Mouse (Mus musculus) heart, embryonic 13.5 days (tissue): ENCODE measurements around the gene St8sia2. TPM values are rescaled to one million over a fixed set of nuclear protein-coding genes. Genes with fewer than 3 reads are reported as not detected.

Source experiments
- ATAC-seq: fragments of 200-750 bp; cut with Nextera tagmentation; 2 replicates; pipeline ENCODE4 v1.8.0; 2017; ENCODE audit warnings: moderate TSS enrichment; ENCODE audit not compliant: insufficient number of reproducible peaks, low FRiP score, low TSS enrichment; ENCODE audit errors: extremely low read depth
- H3K27ac ChIP-seq: fragments of 300-500 bp; sonication (generic); replicated peaks from 2 replicates; pipeline ENCODE4 v1.5.1; 2015; ENCODE audit warnings: moderate library complexity, mild to moderate bottlenecking, inconsistent platforms
- H3K27me3 ChIP-seq: fragments of 300-500 bp; sonication (generic); replicated peaks from 2 replicates; pipeline ENCODE4 v1.6.1; 2015; ENCODE audit warnings: mild to moderate bottlenecking, inconsistent platforms
- H3K36me3 ChIP-seq: fragments of 300-500 bp; sonication (generic); 2 replicates; pipeline ENCODE4 v1.6.1; 2015; ENCODE audit warnings: mild to moderate bottlenecking, inconsistent platforms
- H3K4me1 ChIP-seq: fragments of 300-500 bp; sonication (generic); 2 replicates; pipeline ENCODE4 v1.6.1; 2015; ENCODE audit warnings: inconsistent platforms
- H3K4me2 ChIP-seq: fragments of 300-500 bp; sonication (generic); 2 replicates; pipeline ENCODE4 v1.6.1; 2015; ENCODE audit warnings: inconsistent platforms, mild to moderate bottlenecking, moderate library complexity
- H3K4me3 ChIP-seq: fragments of 300-500 bp; sonication (generic); 2 replicates; pipeline ENCODE4 v1.5.1; 2015; ENCODE audit warnings: moderate library complexity, mild to moderate bottlenecking, inconsistent platforms
- H3K9ac ChIP-seq: fragments of 300-500 bp; sonication (generic); 2 replicates; pipeline ENCODE4 v1.6.1; 2015; ENCODE audit warnings: inconsistent platforms, mild to moderate bottlenecking, moderate library complexity
- H3K9me3 ChIP-seq: fragments of 300-500 bp; sonication (generic); 2 replicates; pipeline ENCODE4 v1.6.1; 2016; ENCODE audit warnings: inconsistent platforms
- WGBS: fragments of 180-500 bp; shearing (Covaris S2); methylation state at CpG from one replicate; pipeline ENCODE4 v1.1.7; 2015; ENCODE audit warnings: mixed read lengths; 5-methylcytosine and 5-hydroxymethylcytosine counted together
- polyA plus RNA-seq: library from polyadenylated mRNA; unstranded; fragments of >200 nt; fragmentation: Nextera tagmentation; extraction: Ambion mirVana; gene quantifications from 2 replicates; pipeline ENCODE4 v1.2.1, GENCODE M21; 2015

The St8sia2 gene
- polyA plus RNA-seq = 2.8 and 3.0 TPM in 2 replicates

- Histone ChIP-seq H3K4me2 (peak within 1 kb of the TSS; percentile 99), H3K36me3 (no peaks in the 10 kb centered on the region), H3K27ac (peak within 1 kb of the TSS; percentile 56; the same call in 1 of the 2 replicates), H3K4me1 (peaks cover 14% of the 10 kb centered on the region), H3K9ac (peak within 1 kb of the TSS; percentile 83), H3K27me3 (peaks cover 70% of the 10 kb centered on the region), H3K9me3 (no peaks in the 10 kb centered on the region), H3K4me3 (peak within 1 kb of the TSS; percentile 73)
- WGBS = under 1% methylated on average over 33 of the region's 42 CpGs
- peak; percentile 59; the same call in 1 of the 2 replicates for ATAC-seq
Observed at GRCm38 (mm10) chr7:74013601-74014175, at the start of gene St8sia2. Gene St8sia2 (minus strand): TSS chr7:74013690.

GRCm38 (mm10) chr7:74061076-74061475 is 47.6 kb upstream of the St8sia2 start:
- no peak overlapping the region for H3K27ac ChIP-seq
- H3K4me2 ChIP-seq = no peak overlapping the region
- 0 out of 2 replicates have a peak, but pooled peaks cover 2% of the 10 kb centered on the region for H3K4me1 ChIP-seq
- ATAC-seq = no peak
- WGBS = 72% methylated on average over 6 of the region's 6 CpGs
- H3K9me3 ChIP-seq = no peaks in the 10 kb centered on the region
- H3K4me3 ChIP-seq = no peak overlapping the region
- H3K27me3 ChIP-seq = no peaks in the 10 kb centered on the region
- no peaks in the 10 kb centered on the region for H3K36me3 ChIP-seq
- H3K9ac ChIP-seq = no peak overlapping the region

GRCm38 (mm10) chr7:74060306-74060946 is 46.9 kb upstream of the St8sia2 start:
- no peak for ATAC-seq
- no peaks in the 10 kb centered on the region for H3K27me3 ChIP-seq
- no peak overlapping the region for H3K4me3 ChIP-seq
- H3K36me3 ChIP-seq = no peaks in the 10 kb centered on the region
- 73% methylated on average over 3 of the region's 3 CpGs for WGBS
- H3K27ac ChIP-seq = no peak overlapping the region
- H3K4me1 ChIP-seq = 0 out of 2 replicates have a peak, but pooled peaks cover 2% of the 10 kb centered on the region
- no peaks in the 10 kb centered on the region for H3K9me3 ChIP-seq
- no peak overlapping the region for H3K9ac ChIP-seq
- H3K4me2 ChIP-seq = no peak overlapping the region

- H3K9me3 ChIP-seq = no peaks in the 10 kb centered on the region
- no peaks in the 10 kb centered on the region for H3K36me3 ChIP-seq
Observed at GRCm38 (mm10) chr7:74059684-74060083, 46.2 kb upstream of the St8sia2 start.

GRCm38 (mm10) chr7:74055753-74056152 is 42.3 kb upstream of the St8sia2 start:
- no peak overlapping the region for H3K27ac ChIP-seq
- H3K4me2 ChIP-seq = no peak overlapping the region
- H3K27me3 ChIP-seq = no peaks in the 10 kb centered on the region
- no peak overlapping the region for H3K4me3 ChIP-seq
- 75% methylated on average over 3 of the region's 3 CpGs for WGBS
- ATAC-seq = no peak
- H3K4me1 ChIP-seq = 0 out of 2 replicates have a peak, but pooled peaks cover 2% of the 10 kb centered on the region
- no peak overlapping the region for H3K9ac ChIP-seq
- no peaks in the 10 kb centered on the region for H3K9me3 ChIP-seq
- H3K36me3 ChIP-seq = no peaks in the 10 kb centered on the region

More at GRCm38 (mm10) chr7:74059684-74060083, 46.2 kb upstream of the St8sia2 start:
- Histone ChIP-seq H3K4me3 (no peak overlapping the region), H3K27me3 (no peaks in the 10 kb centered on the region), H3K4me1 (0 out of 2 replicates have a peak, but pooled peaks cover 2% of the 10 kb centered on the region), H3K27ac (no peak overlapping the region), H3K9ac (no peak overlapping the region), H3K4me2 (no peak overlapping the region)
- ATAC-seq = no peak
- WGBS = 74% methylated on average over 3 of the region's 3 CpGs

GRCm38 (mm10) chr7:74047591-74047990 is 34.1 kb upstream of the St8sia2 start:
- Histone ChIP-seq H3K4me1 (no peaks in the 10 kb centered on the region), H3K9me3 (no peaks in the 10 kb centered on the region), H3K36me3 (no peaks in the 10 kb centered on the region), H3K27me3 (no peaks in the 10 kb centered on the region), H3K4me3 (no peak overlapping the region), H3K4me2 (no peak overlapping the region), H3K27ac (no peak overlapping the region), H3K9ac (no peak overlapping the region)
- 75% methylated on average over 2 of the region's 2 CpGs for WGBS
- ATAC-seq = no peak

GRCm38 (mm10) chr7:74045166-74045957 is 31.9 kb upstream of the St8sia2 start:
- Histone ChIP-seq H3K9ac (no peak overlapping the region), H3K4me1 (no peaks in the 10 kb centered on the region), H3K36me3 (no peaks in the 10 kb centered on the region), H3K27ac (no peak overlapping the region), H3K27me3 (no peaks in the 10 kb centered on the region), H3K4me2 (no peak overlapping the region), H3K9me3 (no peaks in the 10 kb centered on the region), H3K4me3 (no peak overlapping the region)
- ATAC-seq = no peak
- WGBS = 62% methylated on average over 8 of the region's 8 CpGs

GRCm38 (mm10) chr7:74043562-74044138 is 30.2 kb upstream of the St8sia2 start:
- Histone ChIP-seq H3K9me3 (no peaks in the 10 kb centered on the region), H3K4me1 (no peaks in the 10 kb centered on the region), H3K27ac (peak overlapping the region; percentile 38), H3K27me3 (no peaks in the 10 kb centered on the region), H3K4me3 (no peak overlapping the region), H3K36me3 (no peaks in the 10 kb centered on the region), H3K4me2 (peak overlapping the region; percentile 33; the same call in 1 of the 2 replicates), H3K9ac (no peak overlapping the region)
- no peak; the same call in 1 of the 2 replicates for ATAC-seq
- 44% methylated on average over 13 of the region's 13 CpGs for WGBS

GRCm38 (mm10) chr7:74025007-74025406 is 11.5 kb upstream of the St8sia2 start:
- no peak overlapping the region for H3K27ac ChIP-seq
- no peak overlapping the region for H3K4me2 ChIP-seq
- no peak overlapping the region for H3K4me3 ChIP-seq
- no peaks in the 10 kb centered on the region for H3K36me3 ChIP-seq
- no peaks in the 10 kb centered on the region for H3K4me1 ChIP-seq
- WGBS = 10% methylated on average over 5 of the region's 5 CpGs
- ATAC-seq = no peak
- H3K27me3 ChIP-seq = peaks cover 3% of the 10 kb centered on the region; the same call in 1 of the 2 replicates
- no peak overlapping the region for H3K9ac ChIP-seq
- H3K9me3 ChIP-seq = no peaks in the 10 kb centered on the region

GRCm38 (mm10) chr7:74024171-74024570 is 10.7 kb upstream of the St8sia2 start:
- H3K9me3 ChIP-seq = no peaks in the 10 kb centered on the region
- WGBS = 55% methylated on average over 3 of the region's 3 CpGs
- H3K36me3 ChIP-seq = no peaks in the 10 kb centered on the region

GRCm38 (mm10) chr7:74022571-74022970 is 9.1 kb upstream of the St8sia2 start:
- Histone ChIP-seq H3K9me3 (no peaks in the 10 kb centered on the region), H3K27me3 (peaks cover 10% of the 10 kb centered on the region; the same call in 1 of the 2 replicates), H3K4me1 (no peaks in the 10 kb centered on the region), H3K9ac (no peak overlapping the region), H3K4me2 (no peak overlapping the region), H3K36me3 (no peaks in the 10 kb centered on the region), H3K27ac (no peak overlapping the region), H3K4me3 (no peak overlapping the region)
- no peak for ATAC-seq
- WGBS = 65% methylated on average over 2 of the region's 2 CpGs

More at GRCm38 (mm10) chr7:74024171-74024570, 10.7 kb upstream of the St8sia2 start:
- H3K27me3 ChIP-seq = peaks cover 10% of the 10 kb centered on the region; the same call in 1 of the 2 replicates
- no peak overlapping the region for H3K4me2 ChIP-seq
- no peaks in the 10 kb centered on the region for H3K4me1 ChIP-seq
- ATAC-seq = no peak
- no peak overlapping the region for H3K27ac ChIP-seq
- no peak overlapping the region for H3K9ac ChIP-seq
- H3K4me3 ChIP-seq = no peak overlapping the region
